Mouse (Mus musculus) lung, adult 18-20 months (tissue): ENCODE data around the gene Tas2r122.
"Not testable (repeated sequence)": the region's sequence is repeated elsewhere in the genome, so short reads cannot be mapped to it uniquely, and the experiment has no call there.

Experiments
- DNase-seq, 2 experiments: peaks; one replicate each; pipeline ENCODE4 v3.0.0; 2022; ENCODE audit warnings: mixed read lengths in 2 of 2

Gene Tas2r122

DNA sequence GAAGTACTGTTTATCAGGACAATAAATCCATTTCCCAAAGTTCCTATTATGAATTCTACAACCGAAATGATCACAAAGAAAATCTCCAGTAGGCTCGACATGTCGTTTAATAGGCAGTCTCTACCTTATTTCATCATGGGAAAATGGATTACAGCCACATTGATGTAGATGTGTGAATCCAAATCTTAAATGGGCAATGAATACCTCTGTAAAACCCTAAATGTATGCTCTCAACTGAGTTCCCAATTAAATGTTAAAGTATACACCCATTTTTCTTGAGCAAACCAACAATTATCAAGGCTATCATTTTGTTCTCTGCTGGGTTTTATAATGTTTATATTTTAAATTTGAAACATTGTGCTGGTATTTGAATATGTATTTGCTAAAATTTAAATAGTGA is at the start of gene Tas2r122:
Tas2r122 (minus strand) TSS at position 101 of the 400 bp plus-strand sequence.
- DNase-seq: no peak

DNA sequence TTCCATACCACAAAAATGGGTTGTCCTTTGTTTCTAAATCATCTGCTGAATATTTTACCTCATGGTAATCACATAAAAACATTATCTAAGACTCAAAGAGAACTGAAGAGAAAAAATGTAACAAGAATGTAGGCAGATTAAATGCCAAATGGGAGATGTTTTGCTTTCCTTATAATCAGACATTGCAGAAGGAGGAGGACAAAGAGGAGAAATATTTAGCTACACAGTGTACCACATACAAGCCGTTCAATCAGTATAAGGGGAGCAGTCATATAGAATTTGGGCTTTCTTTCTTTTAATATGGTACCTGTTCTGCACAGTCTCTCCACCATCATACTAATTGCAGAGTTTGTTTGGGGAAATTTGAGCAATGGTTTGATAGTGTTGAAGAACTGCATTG is 42.7 kb upstream of the Tas2r122 start, which contains the start of gene Tas2r124:
Tas2r124 (plus strand) TSS at position 301 of the 400 bp plus-strand sequence.
- no peak for DNase-seq

DNA sequence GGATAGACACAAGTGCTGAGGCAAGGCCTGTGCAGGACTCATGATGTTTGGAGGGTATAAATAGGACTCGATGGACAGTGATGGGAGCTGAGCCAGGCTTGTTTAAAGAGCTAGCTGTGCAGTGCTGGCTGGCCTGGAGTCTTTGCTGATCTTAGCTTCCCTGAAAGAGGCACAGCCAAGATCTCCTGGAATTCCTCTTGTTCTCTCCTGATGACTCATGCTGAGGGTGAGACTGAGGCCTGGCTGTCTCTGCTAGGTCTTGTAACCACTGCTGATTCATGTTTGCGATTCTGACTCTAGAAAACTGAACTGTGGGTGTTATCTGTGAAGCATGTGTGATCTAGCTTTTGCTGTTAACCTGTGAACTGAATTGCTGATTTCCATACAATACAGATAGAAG is 38.5 kb upstream of the Tas2r122 start:
- no peak for DNase-seq

DNA sequence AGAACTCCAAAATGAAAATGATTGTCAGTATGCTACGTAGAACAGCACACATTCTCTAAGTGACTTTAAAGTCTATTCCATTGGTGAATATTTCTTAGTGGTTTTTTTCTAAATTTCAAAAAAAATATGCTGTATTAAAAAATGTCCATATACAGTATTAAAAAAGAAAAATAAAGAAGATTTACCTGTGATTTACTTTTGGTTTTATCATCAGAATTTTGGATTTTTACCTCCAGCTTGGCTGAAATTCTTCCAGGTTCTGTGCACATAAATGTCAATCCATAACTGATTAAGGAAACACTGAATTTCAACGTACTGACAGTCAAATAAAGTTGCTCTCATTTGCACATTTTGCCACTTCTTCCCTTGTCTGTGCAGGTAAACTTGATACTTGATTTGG is 26.2 kb upstream of the Tas2r122 start, which contains the start of gene Tas2r115:
Tas2r115 (minus strand) TSS at position 101 of the 400 bp plus-strand sequence.
- DNase-seq: no peak

DNA sequence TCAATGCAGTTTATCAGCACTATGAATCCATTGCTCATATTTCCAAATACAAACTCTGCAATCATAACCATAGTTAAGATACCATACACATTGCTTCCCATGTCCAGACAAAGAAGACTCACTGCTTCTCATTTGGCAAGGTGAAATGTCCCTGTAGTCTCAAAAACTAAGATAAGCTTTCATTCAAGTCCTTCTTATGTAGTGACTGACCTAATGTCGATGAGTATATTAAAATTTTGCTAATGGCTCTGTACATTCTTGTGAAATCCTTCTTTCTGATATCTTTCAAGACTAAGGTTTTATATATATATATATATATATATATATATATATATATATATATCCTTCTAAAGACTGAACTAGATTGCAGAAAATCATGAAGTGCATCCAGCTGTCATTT is 10.8 kb downstream of the Tas2r122 start, which contains the start of gene Tas2r121:
Tas2r121 (minus strand) TSS at position 101 of the 400 bp plus-strand sequence.
- no peak for DNase-seq

DNA sequence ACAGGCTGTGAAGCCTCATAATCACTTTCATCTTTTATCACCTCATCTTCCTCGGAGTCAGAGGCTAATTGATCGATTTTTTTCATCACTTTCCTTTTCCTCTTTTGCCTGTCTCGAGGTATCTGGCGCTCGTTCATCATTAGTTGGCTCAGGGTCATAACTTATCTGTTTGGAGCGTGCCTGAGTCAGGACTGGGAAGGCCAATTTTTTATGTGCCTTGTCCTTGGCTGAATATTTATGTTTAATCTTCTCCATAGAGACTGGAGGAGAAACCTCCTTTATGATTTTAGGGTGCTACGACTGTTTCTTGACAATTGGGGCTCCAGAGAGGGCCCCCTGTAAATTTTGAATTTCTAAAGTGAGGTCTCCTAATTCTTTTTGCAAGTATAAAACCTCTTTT is 20.1 kb downstream of the Tas2r122 start:
- not testable (repeated sequence) for DNase-seq
